Mouse (Mus musculus): ENCODE data around the gene Slc38a7. TPM values are rescaled to one million over a fixed set of nuclear protein-coding genes. Genes with fewer than 3 reads are reported as not detected.
"Not testable (repeated sequence)": the region's sequence is repeated elsewhere in the genome, so short reads cannot be mapped to it uniquely, and the experiment has no call there.

Slc38a7 gene
- polyA plus RNA-seq, 1 experiment from 2014 or later: 10.1 TPM

DNA sequence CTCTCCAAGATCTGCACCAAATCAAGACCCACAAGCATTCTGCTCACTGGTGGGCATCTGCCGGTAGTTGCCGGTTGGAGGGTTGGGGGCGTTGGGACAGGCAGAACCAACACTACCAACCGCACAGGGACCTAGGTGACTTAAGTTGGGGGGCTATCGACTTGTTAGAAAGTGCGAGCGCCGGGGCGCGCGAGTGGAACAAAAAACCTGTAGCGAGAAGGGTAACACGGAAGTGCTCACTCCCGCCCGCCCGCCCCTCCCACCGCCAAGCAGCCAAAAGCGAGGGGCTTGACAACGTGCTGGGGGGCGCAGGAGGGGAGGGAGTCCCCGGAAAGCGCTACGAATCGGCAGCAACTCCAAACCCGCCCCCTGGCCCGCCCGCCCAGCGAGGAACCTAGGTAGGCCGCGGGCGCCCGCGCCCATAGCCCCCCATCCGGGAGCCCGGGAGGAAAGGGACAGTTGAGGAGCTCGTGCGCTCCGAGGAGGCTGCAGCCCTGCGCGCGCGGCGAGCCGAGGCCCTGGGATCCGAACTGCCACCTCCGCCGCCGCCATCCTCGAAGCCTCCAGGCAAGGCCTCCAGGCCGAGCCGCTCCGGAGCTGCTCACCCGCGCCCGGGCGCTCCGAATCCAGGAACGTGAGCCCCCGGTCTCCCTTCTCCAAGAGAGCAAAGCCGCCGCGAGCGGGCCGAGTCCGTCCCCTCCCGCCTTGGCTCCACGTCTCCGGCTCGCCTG, 46.7 kb downstream of the Slc38a7 start:
- Histone ChIP-seq H3K27ac (peak overlapping the region; percentile 98), H3K4me3 (peak overlapping the region; percentile 97), H3K9me3 (replicated peaks) (no peaks in the 10 kb centered on the region), H3K36me3 (no peaks in the 10 kb centered on the region; the same call in 1 of the 2 replicates), H3K27me3 (no peaks in the 10 kb centered on the region), H3K4me2 (peak overlapping the region; percentile 90), H3K9ac (peak overlapping the region; percentile 99), H3K4me1 (replicated peaks) (peaks cover 68% of the 10 kb centered on the region)
- 0% methylated on average over 64 of the region's 69 CpGs for WGBS
- ATAC-seq (replicated peaks; ENCODE audit: insufficient number of reproducible peaks, insufficient read depth, low FRiP score, low read depth): no peak

GRCm38 (mm10) chr8:95805482-95805881, 47.9 kb downstream of the Slc38a7 start:
- Histone ChIP-seq H3K4me1 (replicated peaks) (peaks cover 60% of the 10 kb centered on the region), H3K27ac (peak overlapping the region; percentile 98; the same call in 1 of the 2 replicates), H3K9me3 (replicated peaks) (no peaks in the 10 kb centered on the region), H3K27me3 (no peaks in the 10 kb centered on the region), H3K9ac (peak overlapping the region; percentile 99), H3K4me3 (peak overlapping the region; percentile 97), H3K4me2 (peak overlapping the region; percentile 90), H3K36me3 (no peaks in the 10 kb centered on the region; the same call in 1 of the 2 replicates)
- WGBS: 61% methylated on average over 2 of the region's 2 CpGs
- no peak for ATAC-seq (replicated peaks; ENCODE audit: insufficient number of reproducible peaks, insufficient read depth, low FRiP score, low read depth)

GRCm38 (mm10) chr8:95802231-95802630, 51.1 kb downstream of the Slc38a7 start:
- Histone ChIP-seq H3K4me3 (no peak overlapping the region), H3K9me3 (replicated peaks) (no peaks in the 10 kb centered on the region), H3K4me1 (replicated peaks) (peaks cover 56% of the 10 kb centered on the region), H3K4me2 (no peak overlapping the region), H3K27ac (no peak overlapping the region), H3K36me3 (no peaks in the 10 kb centered on the region; the same call in 1 of the 2 replicates), H3K27me3 (no peaks in the 10 kb centered on the region), H3K9ac (no peak overlapping the region)
- ATAC-seq (replicated peaks; ENCODE audit: insufficient number of reproducible peaks, insufficient read depth, low FRiP score, low read depth): no peak
- 75% methylated on average over 8 of the region's 8 CpGs for WGBS

GRCm38 (mm10) chr8:95801476-95802064, 51.8 kb downstream of the Slc38a7 start:
- H3K9ac ChIP-seq: no peak overlapping the region
- H3K9me3 ChIP-seq (replicated peaks): no peaks in the 10 kb centered on the region
- no peak overlapping the region for H3K4me2 ChIP-seq
- ATAC-seq (replicated peaks; ENCODE audit: insufficient number of reproducible peaks, insufficient read depth, low FRiP score, low read depth): no peak
- peaks cover 56% of the 10 kb centered on the region for H3K4me1 ChIP-seq (replicated peaks)
- 72% methylated on average over 1 of the region's 1 CpGs for WGBS
- no peak overlapping the region for H3K27ac ChIP-seq
- no peaks in the 10 kb centered on the region for H3K27me3 ChIP-seq
- H3K4me3 ChIP-seq: no peak overlapping the region
- H3K36me3 ChIP-seq: no peaks in the 10 kb centered on the region; the same call in 1 of the 2 replicates

- peaks cover 46% of the 10 kb centered on the region for H3K4me1 ChIP-seq (replicated peaks)
- 65% methylated on average over 3 of the region's 3 CpGs for WGBS
These were observed 53.0 kb downstream of the Slc38a7 start for GRCm38 (mm10) chr8:95800353-95800752.

DNA sequence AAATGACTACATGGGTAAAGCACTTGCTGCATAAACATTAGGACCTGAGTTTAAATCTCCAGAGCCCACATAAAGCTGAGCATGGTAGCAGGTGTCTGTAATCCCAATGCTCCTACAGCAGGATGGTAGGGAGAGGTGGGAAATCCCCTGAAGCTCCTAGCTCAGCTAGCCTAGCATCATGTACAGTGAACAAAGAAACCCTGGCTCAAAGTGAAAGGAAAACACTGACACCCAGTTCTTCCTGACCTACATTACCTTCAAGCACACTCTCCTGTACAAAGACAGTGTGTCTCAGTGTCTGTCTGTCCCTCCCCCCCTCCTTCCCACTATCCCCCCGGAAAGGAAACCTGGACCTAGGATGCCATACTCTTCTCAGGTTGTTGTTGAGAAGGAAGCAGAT, 53.4 kb downstream of the Slc38a7 start:
- peaks cover 5% of the 10 kb centered on the region for H3K36me3 ChIP-seq
- 68% methylated on average over 1 of the region's 1 CpGs for WGBS

More at GRCm38 (mm10) chr8:95800353-95800752, 53.0 kb downstream of the Slc38a7 start:
- H3K36me3 ChIP-seq: peaks cover 5% of the 10 kb centered on the region
- H3K9ac ChIP-seq: no peak overlapping the region
- no peaks in the 10 kb centered on the region for H3K27me3 ChIP-seq
- no peak overlapping the region for H3K27ac ChIP-seq
- H3K4me2 ChIP-seq: no peak overlapping the region
- no peak for ATAC-seq (replicated peaks; ENCODE audit: insufficient number of reproducible peaks, insufficient read depth, low FRiP score, low read depth)
- no peaks in the 10 kb centered on the region for H3K9me3 ChIP-seq (replicated peaks)
- H3K4me3 ChIP-seq: no peak overlapping the region

DNA sequence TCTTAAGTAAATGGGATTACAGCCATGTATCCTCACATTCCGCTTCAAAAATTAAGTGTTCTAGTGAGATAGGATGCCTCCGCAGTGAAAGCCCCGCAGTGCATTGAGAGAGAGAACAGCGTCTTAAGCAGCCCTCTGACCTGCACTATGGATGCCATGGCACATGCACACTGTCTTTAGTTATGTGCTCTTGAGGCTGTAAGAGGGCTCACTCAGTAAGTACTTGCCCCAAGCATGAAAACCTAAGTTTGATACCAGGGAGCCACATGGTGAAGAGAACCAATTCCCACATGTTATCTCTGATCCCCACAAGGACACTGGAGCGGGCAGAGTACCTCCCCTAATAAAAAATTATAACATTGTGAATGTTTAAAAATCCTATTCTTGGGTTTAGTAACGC, 54.2 kb downstream of the Slc38a7 start:
- peaks cover 5% of the 10 kb centered on the region; the same call in 1 of the 2 replicates for H3K36me3 ChIP-seq
- no peaks in the 10 kb centered on the region for H3K27me3 ChIP-seq
- 77% methylated on average over 6 of the region's 6 CpGs for WGBS
- ATAC-seq (replicated peaks; ENCODE audit: insufficient number of reproducible peaks, insufficient read depth, low FRiP score, low read depth): no peak
- 0 out of 2 replicates have a peak overlapping the region, but pooled peaks have one; percentile 3 for H3K27ac ChIP-seq
- H3K4me1 ChIP-seq (replicated peaks): peaks cover 34% of the 10 kb centered on the region
- H3K9me3 ChIP-seq (replicated peaks): no peaks in the 10 kb centered on the region
- no peak overlapping the region for H3K4me2 ChIP-seq
- H3K9ac ChIP-seq: no peak overlapping the region
- H3K4me3 ChIP-seq: no peak overlapping the region

More for the DNA sequence above, 53.4 kb downstream of the Slc38a7 start:
- no peak overlapping the region for H3K9ac ChIP-seq
- H3K27ac ChIP-seq: peak overlapping the region; percentile 20; the same call in 1 of the 2 replicates
- H3K9me3 ChIP-seq (replicated peaks): no peaks in the 10 kb centered on the region
- no peak overlapping the region for H3K4me3 ChIP-seq
- H3K4me1 ChIP-seq (replicated peaks): peaks cover 42% of the 10 kb centered on the region
- no peak overlapping the region for H3K4me2 ChIP-seq
- no peaks in the 10 kb centered on the region for H3K27me3 ChIP-seq
- ATAC-seq (replicated peaks; ENCODE audit: insufficient number of reproducible peaks, insufficient read depth, low FRiP score, low read depth): no peak

- not testable (repeated sequence) for H3K36me3 ChIP-seq; H3K9me3 ChIP-seq (replicated peaks); H3K4me2 ChIP-seq; ATAC-seq (replicated peaks; ENCODE audit: insufficient number of reproducible peaks, insufficient read depth, low FRiP score, low read depth); H3K4me3 ChIP-seq; H3K27me3 ChIP-seq; H3K9ac ChIP-seq; H3K27ac ChIP-seq
- 94% methylated on average over 5 of the region's 5 CpGs for WGBS
- peaks cover 18% of the 10 kb centered on the region for H3K4me1 ChIP-seq (replicated peaks)
These were observed 57.8 kb downstream of the Slc38a7 start for GRCm38 (mm10) chr8:95795333-95796061.

Other genes with a start within 250 kb of the Slc38a7 start
- 13.2 and 13.5 TPM in 2 replicates for gene Gins3, start 220.1 kb downstream of the Slc38a7 start, polyA plus RNA-seq (2015; fragmentation: Nextera tagmentation; extraction: Ambion mirVana)
- gene Ndrg4, start 176.6 kb downstream of the Slc38a7 start, polyA plus RNA-seq (2015; fragmentation: Nextera tagmentation; extraction: Ambion mirVana): 295 and 301 TPM in 2 replicates
- 12.2 and 17.3 TPM in 2 replicates for gene Setd6, start 137.7 kb downstream of the Slc38a7 start, polyA plus RNA-seq (2015; fragmentation: Nextera tagmentation; extraction: Ambion mirVana)
- gene Cnot1, start 46.1 kb downstream of the Slc38a7 start, polyA plus RNA-seq (2015; fragmentation: Nextera tagmentation; extraction: Ambion mirVana): 37.2 and 45.0 TPM in 2 replicates
- gene Sap18b, start 28.2 kb downstream of the Slc38a7 start, polyA plus RNA-seq (2015; fragmentation: Nextera tagmentation; extraction: Ambion mirVana): 216 and 275 TPM in 2 replicates
- 355 and 390 TPM in 2 replicates for gene Got2, start 35.0 kb upstream of the Slc38a7 start, polyA plus RNA-seq (2015; fragmentation: Nextera tagmentation; extraction: Ambion mirVana)

All from heart, embryonic 15.5 days (tissue).